Mouse (Mus musculus) cortical plate, adult 2 months (tissue): ENCODE measurements at regions not wholly inside any gene's neighbourhood (a gene's known extent, or its start where the extent isn't known, plus 50 kb on each side); places are given as distances from the start of the nearest gene placed in this dataset.
"Not testable (repeated sequence)": the region's sequence is repeated elsewhere in the genome, so short reads cannot be mapped to it uniquely, and the experiment has no call there.

Experiments used
- CTCF ChIP-seq: fragments of 200-500 bp; IDR thresholded peaks from 2 replicates; pipeline ENCODE4 v1.5.1; 2011; ENCODE audit warnings: mild to moderate bottlenecking, control low read depth, low read length; ENCODE audit not compliant: insufficient read depth; ENCODE audit errors: extremely low read depth
- POLR2A ChIP-seq: fragments of 200-500 bp; IDR thresholded peaks from 2 replicates; pipeline ENCODE4 v1.6.1; 2011; ENCODE audit warnings: mild to moderate bottlenecking, low read length, control low read depth; ENCODE audit not compliant: insufficient read depth; ENCODE audit errors: extremely low read depth

DNA sequence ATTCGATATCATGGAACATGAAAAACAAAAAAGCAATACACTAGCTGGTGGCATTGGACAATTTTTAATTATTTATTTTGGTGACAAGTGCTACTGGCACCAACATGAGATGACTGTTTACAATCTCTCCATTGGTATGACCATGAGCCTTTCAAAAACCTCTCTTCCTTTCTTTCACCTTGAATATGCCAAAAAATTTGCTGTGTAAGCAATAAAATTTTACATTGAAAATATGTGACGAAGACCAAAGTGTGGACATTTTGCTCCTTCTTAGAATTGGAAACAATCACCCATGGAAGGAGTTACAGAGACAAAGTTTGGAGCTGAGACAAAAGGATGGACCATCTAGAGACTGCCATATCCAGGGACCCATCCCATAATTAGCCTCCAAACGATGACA, 83.4 kb upstream of the Gm49339 start:
- not testable (repeated sequence) for TF ChIP-seq CTCF, POLR2A
